Mouse (Mus musculus) heart, postnatal 0 days (tissue): ENCODE measurements around the gene Wee1.

ENCODE experiments used
- CTCF ChIP-seq: IDR thresholded peaks from 2 replicates; pipeline ENCODE4 v1.5.1; 2016; ENCODE audit warnings: antibody characterized with exemption, control low read depth, low read depth
- EP300 ChIP-seq: IDR thresholded peaks from 2 replicates; pipeline ENCODE4 v1.6.1; 2016; ENCODE audit warnings: antibody characterized with exemption, low read depth

DNA sequence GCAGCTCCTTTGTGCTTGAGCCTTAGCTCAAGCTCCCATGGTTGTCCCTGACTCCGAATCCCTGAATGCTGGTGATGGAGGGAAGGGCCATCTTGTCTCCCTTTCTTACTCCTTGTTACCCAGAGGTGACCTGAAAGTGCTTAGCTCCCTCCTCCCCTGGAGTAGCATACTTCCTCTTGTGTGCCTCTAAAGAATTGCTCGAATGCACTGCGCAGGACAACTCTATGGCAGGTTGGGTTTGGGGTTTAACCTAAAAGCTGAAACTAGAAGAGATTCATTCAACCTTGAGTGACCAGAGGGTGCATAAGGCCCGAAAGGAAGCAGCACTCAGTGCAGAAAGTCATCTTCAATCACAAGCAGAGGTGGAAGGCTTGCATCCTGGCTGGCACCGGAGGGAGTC, 31.0 kb downstream of the Wee1 start:
- TF ChIP-seq CTCF (no peak), EP300 (no peak)
